Mouse (Mus musculus) bone marrow macrophage, adult 2 months (primary cell): ENCODE measurements around the gene Zdhhc5.

Experiments
- CTCF ChIP-seq: IDR thresholded peaks from 2 replicates; pipeline ENCODE4 v1.5.1; 2012; ENCODE audit warnings: low read depth, mild to moderate bottlenecking, low read length, moderate library complexity
- POLR2A ChIP-seq: IDR thresholded peaks from 2 replicates; pipeline ENCODE4 v1.6.1; 2012; ENCODE audit warnings: mild to moderate bottlenecking, low read depth, low read length, borderline replicate concordance

GRCm38 (mm10) chr2:84761840-84762239 is 46.9 kb upstream of the Zdhhc5 start:
- no peak for TF ChIP-seq CTCF
- no peak for TF ChIP-seq POLR2A
